Mouse (Mus musculus): ENCODE results near the gene Nudt2. TPM values are rescaled to one million over a fixed set of nuclear protein-coding genes. Genes with fewer than 3 reads are reported as not detected.

Gene Nudt2
- total RNA-seq, 1 experiment, result 19.8 TPM

- DNase-seq (ENCODE audit: low read depth, low spot score), result peak; percentile 53
- H3K9ac ChIP-seq (ENCODE audit: insufficient read depth, low read depth, low read length, poor library complexity, severe bottlenecking), result peak overlapping the region; percentile 66
- peak overlapping the region; percentile 64 to 65 for H3K4me3 ChIP-seq (ENCODE audit: insufficient read depth in 1 of 2, low read depth in 1 of 2, low read length in 2 of 2, poor library complexity in 1 of 2, severe bottlenecking in 1 of 2)
- peaks cover 2 to 4% of the 10 kb centered on the region in 2 experiments; a peak in 2 of 4 replicates for H3K4me1 ChIP-seq (ENCODE audit: control insufficient read depth in 2 of 2, insufficient read depth in 2 of 2, low read length in 2 of 2, poor library complexity in 1 of 2)
- no peaks in the 10 kb centered on the region for H3K36me3 ChIP-seq (ENCODE audit: control insufficient read depth, insufficient read depth, low read length, poor library complexity, severe bottlenecking)
- in situ Hi-C loops (cut with MboI; ENCODE audit: low sequenced_read_pairs in 2 of 2, unreplicated experiment in 2 of 2), result no loop called here
- TF ChIP-seq CHD2 (IDR thresholded peaks at IDR 0.05; ENCODE audit: low read depth, low read length) (no peak), ZNF384 (IDR thresholded peaks at IDR 0.05; ENCODE audit: low read depth, low read length) (peak; percentile 72), ZC3H11A (IDR thresholded peaks at IDR 0.05; ENCODE audit: borderline replicate concordance, low read depth, low read length) (peak; percentile 80)
- H3K9me3 ChIP-seq (ENCODE audit: control insufficient read depth, insufficient read depth, low read depth, low read length), result no peaks in the 10 kb centered on the region
- H3K27ac ChIP-seq (ENCODE audit: insufficient read depth, low read depth, low read length, poor library complexity, severe bottlenecking), result no peak overlapping the region
Observed at GRCm38 (mm10) chr4:41468396-41469080, 3.6 kb downstream of the Nudt2 start.

- Histone ChIP-seq H3K9ac (ENCODE audit: insufficient read depth, low read depth, low read length, poor library complexity, severe bottlenecking) (no peak overlapping the region), H3K4me1 (ENCODE audit: control insufficient read depth in 2 of 2, insufficient read depth in 2 of 2, low read length in 2 of 2, poor library complexity in 1 of 2) (0 out of 4 replicates have a peak, but pooled peaks cover 2 to 3% of the 10 kb centered on the region in 2 experiments), H3K27ac (ENCODE audit: insufficient read depth, low read depth, low read length, poor library complexity, severe bottlenecking) (no peak overlapping the region), H3K4me3 (ENCODE audit: insufficient read depth in 1 of 2, low read depth in 1 of 2, low read length in 2 of 2, poor library complexity in 1 of 2, severe bottlenecking in 1 of 2) (no peak overlapping the region), H3K9me3 (ENCODE audit: control insufficient read depth, insufficient read depth, low read depth, low read length) (no peaks in the 10 kb centered on the region), H3K36me3 (ENCODE audit: control insufficient read depth, insufficient read depth, low read length, poor library complexity, severe bottlenecking) (no peaks in the 10 kb centered on the region)
- in situ Hi-C loops (cut with MboI; ENCODE audit: low sequenced_read_pairs in 2 of 2, unreplicated experiment in 2 of 2), result no loop called here
- no peak for DNase-seq (ENCODE audit: low read depth, low spot score)
- TF ChIP-seq ZNF384 (IDR thresholded peaks at IDR 0.05; ENCODE audit: low read depth, low read length) (no peak), MAFK (IDR thresholded peaks at IDR 0.05; ENCODE audit: insufficient read depth, low read depth, low read length) (no peak), HCFC1 (IDR thresholded peaks at IDR 0.05; ENCODE audit: borderline replicate concordance, insufficient read depth, low read length) (no peak), ZC3H11A (IDR thresholded peaks at IDR 0.05; ENCODE audit: borderline replicate concordance, low read depth, low read length) (no peak), CHD2 (IDR thresholded peaks at IDR 0.05; ENCODE audit: low read depth, low read length) (no peak)
Observed at GRCm38 (mm10) chr4:41469199-41469598, 4.2 kb downstream of the Nudt2 start.

GRCm38 (mm10) chr4:41470051-41470683, 5.2 kb downstream of the Nudt2 start:
- in situ Hi-C loops (cut with MboI; ENCODE audit: low sequenced_read_pairs in 2 of 2, unreplicated experiment in 2 of 2), result no loop called here
- no peaks in the 10 kb centered on the region for H3K9me3 ChIP-seq (ENCODE audit: control insufficient read depth, insufficient read depth, low read depth, low read length)
- no peaks in the 10 kb centered on the region for H3K36me3 ChIP-seq (ENCODE audit: control insufficient read depth, insufficient read depth, low read length, poor library complexity, severe bottlenecking)
- H3K4me1 ChIP-seq (ENCODE audit: control insufficient read depth in 2 of 2, insufficient read depth in 2 of 2, low read length in 2 of 2, poor library complexity in 1 of 2), result 0 out of 4 replicates have a peak, but pooled peaks cover 2 to 3% of the 10 kb centered on the region in 2 experiments
- TF ChIP-seq CHD2 (IDR thresholded peaks at IDR 0.05; ENCODE audit: low read depth, low read length) (no peak), MAFK (IDR thresholded peaks at IDR 0.05; ENCODE audit: insufficient read depth, low read depth, low read length) (no peak), ZC3H11A (IDR thresholded peaks at IDR 0.05; ENCODE audit: borderline replicate concordance, low read depth, low read length) (no peak), ZNF384 (IDR thresholded peaks at IDR 0.05; ENCODE audit: low read depth, low read length) (no peak), HCFC1 (IDR thresholded peaks at IDR 0.05; ENCODE audit: borderline replicate concordance, insufficient read depth, low read length) (no peak)
- no peak for DNase-seq (ENCODE audit: low read depth, low spot score)
- no peak overlapping the region for H3K4me3 ChIP-seq (ENCODE audit: insufficient read depth in 1 of 2, low read depth in 1 of 2, low read length in 2 of 2, poor library complexity in 1 of 2, severe bottlenecking in 1 of 2)
- H3K9ac ChIP-seq (ENCODE audit: insufficient read depth, low read depth, low read length, poor library complexity, severe bottlenecking), result no peak overlapping the region
- H3K27ac ChIP-seq (ENCODE audit: insufficient read depth, low read depth, low read length, poor library complexity, severe bottlenecking), result no peak overlapping the region

GRCm38 (mm10) chr4:41470684-41471383, 5.9 kb downstream of the Nudt2 start:
- no peaks in the 10 kb centered on the region for H3K36me3 ChIP-seq (ENCODE audit: control insufficient read depth, insufficient read depth, low read length, poor library complexity, severe bottlenecking)
- in situ Hi-C loops (cut with MboI; ENCODE audit: low sequenced_read_pairs in 2 of 2, unreplicated experiment in 2 of 2), result no loop called here
- no peak overlapping the region for H3K9ac ChIP-seq (ENCODE audit: insufficient read depth, low read depth, low read length, poor library complexity, severe bottlenecking)
- 0 out of 4 replicates have a peak, but pooled peaks cover 2% of the 10 kb centered on the region in 2 experiments for H3K4me1 ChIP-seq (ENCODE audit: control insufficient read depth in 2 of 2, insufficient read depth in 2 of 2, low read length in 2 of 2, poor library complexity in 1 of 2)
- TF ChIP-seq HCFC1 (IDR thresholded peaks at IDR 0.05; ENCODE audit: borderline replicate concordance, insufficient read depth, low read length) (peak; percentile 9; the same call in 1 of the 2 replicates), ZC3H11A (IDR thresholded peaks at IDR 0.05; ENCODE audit: borderline replicate concordance, low read depth, low read length) (no peak)
- DNase-seq (ENCODE audit: low read depth, low spot score), result no peak
- H3K9me3 ChIP-seq (ENCODE audit: control insufficient read depth, insufficient read depth, low read depth, low read length), result no peaks in the 10 kb centered on the region
- H3K4me3 ChIP-seq (ENCODE audit: insufficient read depth in 1 of 2, low read depth in 1 of 2, low read length in 2 of 2, poor library complexity in 1 of 2, severe bottlenecking in 1 of 2), result no peak overlapping the region
- no peak overlapping the region for H3K27ac ChIP-seq (ENCODE audit: insufficient read depth, low read depth, low read length, poor library complexity, severe bottlenecking)

All from ES-E14 (cell line).